Mouse (Mus musculus) lung, embryonic 14.5 days (tissue): ENCODE results near the gene Zfp750. TPM values are rescaled to one million over a fixed set of nuclear protein-coding genes. Genes with fewer than 3 reads are reported as not detected.
A peak's percentile ranks its signal among the peaks of the same experiment; 100 is the strongest.

Source experiments
- ATAC-seq: fragments of 200-750 bp; cut with Nextera tagmentation; 2 replicates; pipeline ENCODE4 v1.8.0; 2017; ENCODE audit warnings: mild to moderate bottlenecking, moderate TSS enrichment, moderate library complexity; ENCODE audit not compliant: insufficient read depth
- DNase-seq: peaks from one replicate; pipeline ENCODE4 v3.0.0-alpha.2; 2015
- H3K27ac ChIP-seq: fragments of 300-500 bp; sonication (generic); 2 replicates; pipeline ENCODE4 v1.5.1; 2014; ENCODE audit warnings: low read depth, mild to moderate bottlenecking, moderate library complexity
- H3K27me3 ChIP-seq: fragments of 300-500 bp; sonication (generic); 2 replicates; pipeline ENCODE4 v1.6.1; 2014; ENCODE audit warnings: low read length, control low read depth; ENCODE audit not compliant: insufficient read depth
- H3K36me3 ChIP-seq: fragments of 300-500 bp; sonication (generic); 2 replicates; pipeline ENCODE4 v1.6.1; 2014; ENCODE audit warnings: control low read depth; ENCODE audit not compliant: insufficient read depth
- H3K4me1 ChIP-seq: fragments of 300-500 bp; sonication (generic); 2 replicates; pipeline ENCODE4 v1.6.1; 2014; ENCODE audit warnings: antibody characterized with exemption, control low read depth; ENCODE audit not compliant: insufficient read depth
- H3K4me2 ChIP-seq: fragments of 300-500 bp; sonication (generic); 2 replicates; pipeline ENCODE4 v1.6.1; 2014; ENCODE audit warnings: mild to moderate bottlenecking
- H3K4me3 ChIP-seq: fragments of 300-500 bp; sonication (generic); 2 replicates; pipeline ENCODE4 v1.5.1; 2014; ENCODE audit warnings: low read depth, low read length
- H3K9ac ChIP-seq: fragments of 300-500 bp; sonication (generic); 2 replicates; pipeline ENCODE4 v1.6.1; 2014
- H3K9me3 ChIP-seq: fragments of 300-500 bp; sonication (generic); 2 replicates; pipeline ENCODE4 v1.6.1; 2016; ENCODE audit warnings: low read depth, low read length, control low read depth
- CTCF ChIP-seq: IDR thresholded peaks from 2 replicates; pipeline ENCODE4 v1.5.1; 2016; ENCODE audit warnings: antibody characterized with exemption, low read depth
- WGBS: fragments of 180-500 bp; shearing (Covaris S2); extraction: QIAGEN DNeasy Blood & Tissue Kit; methylation state at CpG from one replicate; pipeline ENCODE4 v1.1.7; 2014; 5-methylcytosine and 5-hydroxymethylcytosine counted together
- polyA plus RNA-seq: library from polyadenylated mRNA; unstranded; fragments of >200 nt; fragmentation: Nextera tagmentation; extraction: Ambion mirVana; gene quantifications from 2 replicates; pipeline ENCODE4 v1.2.1, GENCODE M21; 2014

The Zfp750 gene
- polyA plus RNA-seq, 1 experiment from 2014 or later = 0.34 TPM

GRCm38 (mm10) chr11:121543287-121543856 is 24.2 kb upstream of the Zfp750 start:
- H3K4me1 ChIP-seq = 0 out of 2 replicates have a peak, but pooled peaks cover 7% of the 10 kb centered on the region
- no peak overlapping the region for H3K4me3 ChIP-seq
- no peak for TF ChIP-seq CTCF
- no peaks in the 10 kb centered on the region for H3K9me3 ChIP-seq
- DNase-seq (no peak), ATAC-seq (peak; percentile 33)
- peak overlapping the region; percentile 71 for H3K27ac ChIP-seq
- H3K36me3 ChIP-seq = no peaks in the 10 kb centered on the region
- H3K27me3 ChIP-seq = no peaks in the 10 kb centered on the region
- 68% methylated on average over 5 of the region's 5 CpGs for WGBS
- H3K4me2 ChIP-seq = no peak overlapping the region
- no peak overlapping the region for H3K9ac ChIP-seq

- no peak for DNase-seq
- H3K9me3 ChIP-seq = no peaks in the 10 kb centered on the region
- 76% methylated on average over 4 of the region's 4 CpGs for WGBS
- no peak overlapping the region for H3K9ac ChIP-seq
- no peaks in the 10 kb centered on the region for H3K27me3 ChIP-seq
- no peak for TF ChIP-seq CTCF
- no peak for ATAC-seq
- H3K4me1 ChIP-seq = 0 out of 2 replicates have a peak, but pooled peaks cover 7% of the 10 kb centered on the region
- no peak overlapping the region for H3K4me3 ChIP-seq
- no peak overlapping the region for H3K27ac ChIP-seq
- no peaks in the 10 kb centered on the region for H3K36me3 ChIP-seq
- no peak overlapping the region for H3K4me2 ChIP-seq
Observed at GRCm38 (mm10) chr11:121542471-121542870, 23.3 kb upstream of the Zfp750 start.

- Histone ChIP-seq H3K9ac (no peak overlapping the region), H3K4me1 (0 out of 2 replicates have a peak, but pooled peaks cover 3% of the 10 kb centered on the region), H3K27me3 (no peaks in the 10 kb centered on the region), H3K36me3 (no peaks in the 10 kb centered on the region), H3K9me3 (no peaks in the 10 kb centered on the region), H3K4me3 (no peak overlapping the region), H3K4me2 (no peak overlapping the region), H3K27ac (no peak overlapping the region)
- no peak for TF ChIP-seq CTCF
- no peak for DNase-seq
- no peak for ATAC-seq
- 21% methylated on average over 3 of the region's 3 CpGs for WGBS
Observed at GRCm38 (mm10) chr11:121536528-121536927, 17.4 kb upstream of the Zfp750 start.

DNA sequence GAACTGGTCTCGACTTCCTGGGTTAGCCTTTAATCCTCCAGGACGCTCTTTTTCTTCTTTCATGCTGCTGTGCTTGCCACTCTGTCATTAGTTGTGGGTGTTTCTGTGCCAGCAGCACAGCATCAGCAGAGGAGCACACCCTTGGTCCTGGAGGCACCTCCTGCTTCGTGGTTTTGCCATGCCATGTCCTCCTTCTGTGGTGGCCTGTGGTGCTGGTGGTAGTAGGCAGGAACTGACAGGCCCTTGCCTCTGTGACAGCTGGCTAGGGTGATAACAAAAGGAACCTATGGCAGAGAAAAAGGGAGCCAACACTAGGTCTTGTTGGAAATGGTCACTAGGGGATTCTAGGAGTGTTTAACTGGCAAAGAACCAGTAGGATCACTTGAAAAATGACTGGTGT is 10.6 kb upstream of the Zfp750 start:
- 84% methylated on average over 3 of the region's 3 CpGs for WGBS
- ATAC-seq (no peak), DNase-seq (no peak)
- Histone ChIP-seq H3K9me3 (no peaks in the 10 kb centered on the region), H3K4me1 (no peaks in the 10 kb centered on the region), H3K27me3 (no peaks in the 10 kb centered on the region), H3K4me3 (no peak overlapping the region), H3K9ac (no peak overlapping the region), H3K36me3 (no peaks in the 10 kb centered on the region), H3K4me2 (no peak overlapping the region), H3K27ac (no peak overlapping the region)
- TF ChIP-seq CTCF = no peak

DNA sequence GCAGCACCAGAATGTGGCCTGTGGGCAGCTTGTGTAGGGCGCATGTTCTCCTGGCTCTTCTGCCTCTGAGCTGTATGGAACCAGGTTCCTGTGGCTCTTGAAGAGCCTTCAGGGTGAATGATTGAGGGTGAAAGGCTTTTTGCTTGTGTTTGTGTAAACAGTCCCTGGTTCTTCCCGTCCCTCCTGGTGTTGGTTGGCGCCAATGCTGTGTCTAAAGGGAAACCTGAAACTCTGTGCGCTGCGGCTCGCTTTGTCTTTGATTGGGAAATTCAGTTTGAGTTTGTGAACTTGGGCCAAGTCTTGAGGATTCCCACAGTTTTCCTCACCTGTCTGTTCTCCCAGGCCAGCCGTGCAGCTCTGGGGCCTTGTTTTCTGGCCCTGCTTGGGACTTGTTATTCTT is 5.1 kb upstream of the Zfp750 start:
- WGBS = 62% methylated on average over 7 of the region's 7 CpGs
- no peaks in the 10 kb centered on the region for H3K36me3 ChIP-seq

GRCm38 (mm10) chr11:121522156-121522762 is 3.1 kb upstream of the Zfp750 start:
- DNase-seq = no peak
- H3K4me2 ChIP-seq = no peak overlapping the region
- WGBS = 75% methylated on average over 4 of the region's 4 CpGs
- H3K27ac ChIP-seq = no peak overlapping the region
- TF ChIP-seq CTCF = no peak
- no peaks in the 10 kb centered on the region for H3K4me1 ChIP-seq
- ATAC-seq = no peak
- H3K36me3 ChIP-seq = no peaks in the 10 kb centered on the region
- no peak overlapping the region for H3K4me3 ChIP-seq
- H3K9ac ChIP-seq = no peak overlapping the region
- H3K9me3 ChIP-seq = no peaks in the 10 kb centered on the region
- no peaks in the 10 kb centered on the region for H3K27me3 ChIP-seq

More for the DNA sequence above, 5.1 kb upstream of the Zfp750 start:
- TF ChIP-seq CTCF = no peak
- 0 out of 2 replicates have a peak overlapping the region, but pooled peaks have one; percentile 27 for H3K27ac ChIP-seq
- DNase-seq (no peak), ATAC-seq (no peak)
- no peak overlapping the region for H3K4me2 ChIP-seq
- no peak overlapping the region for H3K4me3 ChIP-seq
- H3K27me3 ChIP-seq = no peaks in the 10 kb centered on the region
- H3K9ac ChIP-seq = no peak overlapping the region
- no peaks in the 10 kb centered on the region for H3K4me1 ChIP-seq
- no peaks in the 10 kb centered on the region for H3K9me3 ChIP-seq

- WGBS = 68% methylated on average over 2 of the region's 2 CpGs
- Histone ChIP-seq H3K4me2 (no peak overlapping the region), H3K4me1 (no peaks in the 10 kb centered on the region), H3K36me3 (no peaks in the 10 kb centered on the region), H3K9me3 (no peaks in the 10 kb centered on the region), H3K27me3 (no peaks in the 10 kb centered on the region), H3K27ac (no peak overlapping the region), H3K4me3 (no peak overlapping the region), H3K9ac (no peak overlapping the region)
- no peak for TF ChIP-seq CTCF
- ATAC-seq = no peak
- DNase-seq = no peak
Observed at GRCm38 (mm10) chr11:121520761-121521160, 1.6 kb upstream of the Zfp750 start.
